Mouse (Mus musculus): Measurements from ENCODE around the gene Grm5. TPM values are rescaled to one million over a fixed set of nuclear protein-coding genes. Genes with fewer than 3 reads are reported as not detected.
A peak's percentile ranks its signal among the peaks of the same experiment; 100 is the strongest.

Gene Grm5
- polyA plus RNA-seq, 1 experiment from 2014 or later = not detected

- DNase-seq (ENCODE audit: low spot score) = no peak
- Histone ChIP-seq H3K27me3 (ENCODE audit: low read depth, poor library complexity, severe bottlenecking) (peaks cover 29% of the 10 kb centered on the region), H3K4me3 (no peak overlapping the region), H3K4me1 (peaks cover 8% of the 10 kb centered on the region; the same call in 1 of the 2 replicates), H3K9me3 (replicated peaks) (no peaks in the 10 kb centered on the region), H3K36me3 (no peaks in the 10 kb centered on the region), H3K27ac (no peak overlapping the region)
- 87% methylated on average over 8 of the region's 8 CpGs for WGBS
Observed at GRCm38 (mm10) chr7:88128080-88128848, 544.3 kb downstream of the Grm5 start.

- no peaks in the 10 kb centered on the region for H3K9me3 ChIP-seq (replicated peaks)
- peak; percentile 59 for DNase-seq (ENCODE audit: low spot score)
- peaks cover 29% of the 10 kb centered on the region for H3K27me3 ChIP-seq (ENCODE audit: low read depth, poor library complexity, severe bottlenecking)
- H3K4me3 ChIP-seq = peak overlapping the region; percentile 50
- H3K36me3 ChIP-seq = no peaks in the 10 kb centered on the region
- 0 out of 2 replicates have a peak overlapping the region, but pooled peaks have one; percentile 12 for H3K27ac ChIP-seq
- WGBS = 13% methylated on average over 41 of the region's 41 CpGs
- H3K4me1 ChIP-seq = peaks cover 8% of the 10 kb centered on the region; the same call in 1 of the 2 replicates
Observed at GRCm38 (mm10) chr7:88129536-88130487, 545.8 kb downstream of the Grm5 start.

GRCm38 (mm10) chr7:88130488-88130849, 546.5 kb downstream of the Grm5 start:
- H3K9me3 ChIP-seq (replicated peaks) = no peaks in the 10 kb centered on the region
- H3K4me3 ChIP-seq = peak overlapping the region; percentile 50
- H3K27me3 ChIP-seq (ENCODE audit: low read depth, poor library complexity, severe bottlenecking) = peaks cover 29% of the 10 kb centered on the region
- 26% methylated on average over 22 of the region's 22 CpGs for WGBS
- no peaks in the 10 kb centered on the region for H3K36me3 ChIP-seq
- DNase-seq (ENCODE audit: low spot score) = no peak
- H3K27ac ChIP-seq = 0 out of 2 replicates have a peak overlapping the region, but pooled peaks have one; percentile 12
- peaks cover 8% of the 10 kb centered on the region; the same call in 1 of the 2 replicates for H3K4me1 ChIP-seq

- no peaks in the 10 kb centered on the region for H3K9me3 ChIP-seq (replicated peaks)
- DNase-seq (ENCODE audit: low spot score) = no peak
- WGBS = 79% methylated on average over 1 of the region's 1 CpGs
- H3K36me3 ChIP-seq = no peaks in the 10 kb centered on the region
- H3K4me3 ChIP-seq = no peak overlapping the region
- no peaks in the 10 kb centered on the region for H3K4me1 ChIP-seq
- no peaks in the 10 kb centered on the region for H3K27me3 ChIP-seq (ENCODE audit: low read depth, poor library complexity, severe bottlenecking)
- H3K27ac ChIP-seq = no peak overlapping the region
Observed at GRCm38 (mm10) chr7:88159542-88160241, 575.7 kb downstream of the Grm5 start.

GRCm38 (mm10) chr7:88161586-88161985, 577.6 kb downstream of the Grm5 start:
- H3K9me3 ChIP-seq (replicated peaks) = no peaks in the 10 kb centered on the region
- no peak overlapping the region for H3K4me3 ChIP-seq
- 95% methylated on average over 2 of the region's 2 CpGs for WGBS
- H3K27ac ChIP-seq = no peak overlapping the region
- H3K36me3 ChIP-seq = no peaks in the 10 kb centered on the region
- no peaks in the 10 kb centered on the region for H3K4me1 ChIP-seq
- DNase-seq (ENCODE audit: low spot score) = no peak
- no peaks in the 10 kb centered on the region for H3K27me3 ChIP-seq (ENCODE audit: low read depth, poor library complexity, severe bottlenecking)

Other genes with a start within 250 kb of the Grm5 start
- gene Tyr, start 90.7 kb upstream of the Grm5 start, polyA plus RNA-seq (2016; fragmentation: Nextera tagmentation; extraction: Ambion mirVana) = 0.04 TPM in 1 of 2 replicates, not detected in the other

Data from limb, embryonic 10.5 days (tissue).